ENCODE assay signal across 19 mouse cellular contexts in genomic region chr1:119289516-119290164, GRCm38 (mm10).
DNase-seq lines count a peak whose midpoint lies in the region; ATAC-seq lines count a peak whose summit lies in the region.
"Had no signal": no experiment of that assay in that cellular context is flagged by ENCODE, and none has a peak within 500 bp of the region (broad histone marks: within the 10 kb centered on the region; RNA-seq: fewer than 3 reads in every experiment).

No protein-coding gene starts in this region.

- H3K9me3 ChIP-seq in forebrain, embryonic 10.5 days = no peaks in the 10 kb centered on the region
- H3K9me3 ChIP-seq in forebrain, embryonic 15.5 days = no peaks in the 10 kb centered on the region
- no peaks in the 10 kb centered on the region for H3K9me3 ChIP-seq in lung, embryonic 16.5 days (ENCODE audit: control insufficient read depth, low read length)
- H3K9me3 ChIP-seq in stomach, embryonic 15.5 days = no peaks in the 10 kb centered on the region
- H3K9me3 ChIP-seq: hindbrain, embryonic 12.5 days had no signal

- H3K27me3 ChIP-seq in forebrain, embryonic 10.5 days (ENCODE audit: poor library complexity, severe bottlenecking) = peaks cover 27% of the 10 kb centered on the region
- H3K27me3 ChIP-seq in forebrain, embryonic 15.5 days = no peaks in the 10 kb centered on the region
- no peaks in the 10 kb centered on the region for H3K27me3 ChIP-seq in lung, embryonic 16.5 days (ENCODE audit: control insufficient read depth, insufficient read depth, low read depth, low read length)
- no peaks in the 10 kb centered on the region for H3K27me3 ChIP-seq in stomach, embryonic 15.5 days (replicated peaks)
- H3K27me3 ChIP-seq: CH12.LX; hindbrain, embryonic 12.5 days had no signal

- no peaks in the 10 kb centered on the region for H3K36me3 ChIP-seq in forebrain, embryonic 10.5 days (replicated peaks)
- no peaks in the 10 kb centered on the region for H3K36me3 ChIP-seq in forebrain, embryonic 15.5 days
- no peaks in the 10 kb centered on the region for H3K36me3 ChIP-seq in lung, embryonic 16.5 days (ENCODE audit: control insufficient read depth, insufficient read depth, low read length)
- no peaks in the 10 kb centered on the region for H3K36me3 ChIP-seq in stomach, embryonic 15.5 days
- H3K36me3 ChIP-seq: hindbrain, embryonic 12.5 days had no signal

- 90% methylated on average over 11 of the region's 11 CpGs for whole genome bisulfite sequencing in forebrain, embryonic 10.5 days
- 90% methylated on average over 11 of the region's 11 CpGs for WGBS in forebrain, embryonic 15.5 days
- 53% methylated on average over 11 of the region's 11 CpGs for WGBS in lung, embryonic 16.5 days
- 62% methylated on average over 11 of the region's 11 CpGs for WGBS in stomach, embryonic 15.5 days

- no peak for DNase-seq in forebrain, embryonic 10.5 days (ENCODE audit: extremely low spot score, low spot score)
- DNase-seq in kidney, postnatal 25 days = peak; percentile 18 to 61
- DNase-seq in kidney, postnatal 4 days = no peak
- no peak for DNase-seq in lung, postnatal 10 days
- DNase-seq in B cell, adult 2 months = no peak
- DNase-seq: cerebellum, postnatal 36 days; gastrocnemius, adult 2 months; heart, postnatal 14 days; left cerebral cortex, postnatal 4 days; midbrain, embryonic 14.5 days had no signal

- no peak overlapping the region for H3K4me2 ChIP-seq in forebrain, embryonic 15.5 days (replicated peaks)
- H3K4me2 ChIP-seq in lung, embryonic 16.5 days (ENCODE audit: low read depth, low read length) = no peak overlapping the region
- peak overlapping the region; percentile 28; the same call in 1 of the 2 replicates for H3K4me2 ChIP-seq in stomach, embryonic 15.5 days
- H3K4me2 ChIP-seq: heart, embryonic 11.5 days; hindbrain, embryonic 12.5 days had no signal

- no peak overlapping the region for H3K9ac ChIP-seq in forebrain, embryonic 15.5 days (replicated peaks)
- no peak overlapping the region for H3K9ac ChIP-seq in lung, embryonic 16.5 days (ENCODE audit: low read length)
- H3K9ac ChIP-seq in stomach, embryonic 15.5 days = no peak overlapping the region
- H3K9ac ChIP-seq: hindbrain, embryonic 12.5 days; liver, embryonic 14.5 days had no signal

- no peak for ATAC-seq in forebrain, embryonic 15.5 days (replicated peaks)
- peak; percentile 36 for ATAC-seq in lung, embryonic 16.5 days (ENCODE audit: low read depth)
- peak; percentile 33 for ATAC-seq in stomach, embryonic 15.5 days (ENCODE audit: insufficient read depth, low FRiP score, low read depth)

- peak overlapping the region; percentile 15; the same call in 1 of the 2 replicates for H3K27ac ChIP-seq in forebrain, embryonic 10.5 days
- no peak overlapping the region for H3K27ac ChIP-seq in forebrain, embryonic 15.5 days (replicated peaks)
- peak overlapping the region; percentile 78 for H3K27ac ChIP-seq in lung, embryonic 16.5 days (ENCODE audit: low read length)
- H3K27ac ChIP-seq in stomach, embryonic 15.5 days = peak overlapping the region; percentile 65; the same call in 1 of the 2 replicates
- H3K27ac ChIP-seq: gastrocnemius, adult 2 months; hindbrain, embryonic 12.5 days; layer of hippocampus, adult 2 months; liver, embryonic 14.5 days had no signal

- no peaks in the 10 kb centered on the region for H3K4me1 ChIP-seq in forebrain, embryonic 10.5 days
- no peaks in the 10 kb centered on the region for H3K4me1 ChIP-seq in forebrain, embryonic 15.5 days
- H3K4me1 ChIP-seq in lung, embryonic 16.5 days (replicated peaks; ENCODE audit: control insufficient read depth, insufficient read depth, low read length) = 0 out of 2 replicates have a peak, but pooled peaks cover 2% of the 10 kb centered on the region
- peaks cover 4% of the 10 kb centered on the region; the same call in 1 of the 2 replicates for H3K4me1 ChIP-seq in stomach, embryonic 15.5 days

- H3K4me3 ChIP-seq in forebrain, embryonic 10.5 days = no peak overlapping the region
- H3K4me3 ChIP-seq in forebrain, embryonic 15.5 days = no peak overlapping the region
- no peak overlapping the region for H3K4me3 ChIP-seq in lung, embryonic 16.5 days (ENCODE audit: low read length)
- no peak overlapping the region for H3K4me3 ChIP-seq in stomach, embryonic 15.5 days (replicated peaks)
- H3K4me3 ChIP-seq: gastrocnemius, adult 2 months; hindbrain, embryonic 12.5 days; layer of hippocampus, adult 2 months; myocyte had no signal

Comparison
In these comparisons a context has a peak if more than half of its experiments do, and no peak if none do; other contexts are left out.
1. DNase-seq: peak in kidney, postnatal 25 days (2 of 2); none in forebrain, embryonic 10.5 days (single experiment), kidney, postnatal 4 days (0 of 2), lung, postnatal 10 days (single experiment) and B cell, adult 2 months (0 of 2).